Mouse (Mus musculus): ENCODE results near the gene Gabrd.

The Gabrd gene

DNA sequence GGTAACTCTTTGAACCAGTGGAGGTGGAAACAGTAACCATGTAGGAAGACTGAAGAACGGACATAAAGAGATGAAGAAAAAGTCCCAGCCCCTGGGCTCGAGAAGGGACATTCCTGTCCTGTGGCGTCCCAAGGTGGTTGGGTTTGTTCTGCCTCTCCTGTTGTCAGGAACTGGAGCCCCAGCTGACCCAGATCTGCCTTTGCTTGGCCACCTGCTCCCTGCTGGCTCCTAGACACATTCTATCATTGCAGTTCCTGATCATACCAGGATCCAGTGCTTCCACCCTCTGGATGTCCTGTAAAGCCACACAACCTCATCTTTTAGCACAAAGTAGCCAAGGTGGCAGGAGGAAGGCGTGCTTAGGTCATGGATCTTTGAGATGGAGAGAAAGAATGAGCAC, 14.6 kb downstream of the Gabrd start:
- DNase-seq (ENCODE audit: low read depth, low spot score), result no peak

DNA sequence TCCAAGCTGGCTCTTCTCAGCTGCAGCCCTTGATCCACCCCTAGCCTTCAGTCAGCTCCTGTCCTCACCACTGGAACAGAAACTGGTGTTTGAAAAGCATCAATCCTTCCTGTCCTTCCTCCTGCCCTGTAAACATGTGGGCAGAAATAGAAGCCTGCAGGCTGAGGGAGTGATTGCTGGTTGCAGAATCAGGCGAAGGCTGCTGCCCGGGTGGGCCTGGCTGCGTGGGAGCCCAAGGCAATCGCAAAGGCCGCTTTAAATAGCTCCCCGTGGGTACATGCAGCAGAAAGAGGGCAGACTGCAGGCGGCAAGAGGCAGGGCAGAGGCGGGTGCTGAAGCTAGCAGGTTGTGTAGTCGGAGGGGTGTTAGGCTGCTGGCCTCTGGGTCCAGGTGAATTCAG, 15.2 kb downstream of the Gabrd start:
- no peak for DNase-seq (ENCODE audit: low read depth, low spot score)

DNA sequence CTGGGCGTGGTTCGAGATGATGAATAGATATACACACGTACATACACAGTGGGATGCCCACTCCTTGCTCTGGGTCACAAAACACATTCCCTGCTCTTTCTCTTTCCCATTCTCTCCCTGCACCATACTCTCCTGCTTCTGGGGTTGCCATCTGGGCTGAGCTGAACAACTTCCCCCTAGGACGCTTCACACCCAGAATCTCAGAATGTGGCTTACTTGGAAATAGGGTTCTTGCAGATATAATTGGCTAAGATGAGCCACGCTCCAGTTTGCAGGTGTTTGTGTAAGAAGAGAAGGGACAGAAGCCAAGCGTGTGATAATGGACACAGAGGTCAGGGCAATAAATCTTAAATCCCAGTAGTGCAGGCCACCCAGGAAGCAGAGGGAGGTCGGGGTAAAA, 15.9 kb downstream of the Gabrd start:
- no peak for DNase-seq (ENCODE audit: low read depth, low spot score)

DNA sequence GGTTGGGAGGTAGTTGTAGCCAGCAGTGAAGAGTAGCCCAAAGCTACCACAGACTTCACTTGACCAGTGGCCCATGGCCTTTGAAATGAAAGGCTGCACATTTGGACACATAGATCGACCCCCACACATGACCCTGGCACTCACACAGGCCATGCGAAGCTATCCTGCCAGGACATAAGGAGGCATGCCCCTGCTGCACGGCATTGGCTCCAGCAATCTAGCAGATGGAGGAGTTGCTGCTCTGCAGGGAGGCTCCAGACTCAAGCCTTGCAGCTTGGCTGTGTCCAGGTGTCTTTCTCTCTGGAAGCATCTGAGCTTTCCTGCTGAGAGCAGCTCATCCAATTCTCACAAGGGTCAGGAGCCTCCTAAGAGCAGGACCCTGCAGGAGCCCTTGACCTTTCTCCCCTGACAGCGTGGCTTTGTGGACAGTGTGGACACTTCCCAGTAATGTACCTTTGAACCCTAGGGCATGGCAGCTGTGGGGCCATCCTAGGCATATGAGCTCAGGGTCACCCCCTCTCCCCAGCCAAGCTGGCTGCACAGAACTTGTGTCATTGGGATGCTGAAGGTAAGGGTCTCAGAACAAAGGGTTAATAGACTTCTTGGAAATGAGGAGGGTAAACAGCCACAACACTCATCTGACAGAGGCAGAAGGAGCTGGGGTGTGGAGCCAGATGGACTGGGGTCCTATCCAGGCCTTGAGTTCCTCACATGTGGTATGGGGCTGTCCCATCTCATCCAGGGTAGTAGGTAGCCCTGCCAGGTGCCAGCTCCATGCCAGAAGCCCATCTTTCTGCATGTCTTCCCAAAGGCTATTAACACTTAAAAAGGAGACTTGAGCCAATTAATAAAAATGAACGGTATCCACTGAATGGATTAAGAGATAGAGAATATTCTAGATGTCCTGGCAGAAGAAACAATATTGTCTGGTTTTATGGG, 25.8 kb downstream of the Gabrd start:
- no peak for DNase-seq (ENCODE audit: low read depth, low spot score)

DNA sequence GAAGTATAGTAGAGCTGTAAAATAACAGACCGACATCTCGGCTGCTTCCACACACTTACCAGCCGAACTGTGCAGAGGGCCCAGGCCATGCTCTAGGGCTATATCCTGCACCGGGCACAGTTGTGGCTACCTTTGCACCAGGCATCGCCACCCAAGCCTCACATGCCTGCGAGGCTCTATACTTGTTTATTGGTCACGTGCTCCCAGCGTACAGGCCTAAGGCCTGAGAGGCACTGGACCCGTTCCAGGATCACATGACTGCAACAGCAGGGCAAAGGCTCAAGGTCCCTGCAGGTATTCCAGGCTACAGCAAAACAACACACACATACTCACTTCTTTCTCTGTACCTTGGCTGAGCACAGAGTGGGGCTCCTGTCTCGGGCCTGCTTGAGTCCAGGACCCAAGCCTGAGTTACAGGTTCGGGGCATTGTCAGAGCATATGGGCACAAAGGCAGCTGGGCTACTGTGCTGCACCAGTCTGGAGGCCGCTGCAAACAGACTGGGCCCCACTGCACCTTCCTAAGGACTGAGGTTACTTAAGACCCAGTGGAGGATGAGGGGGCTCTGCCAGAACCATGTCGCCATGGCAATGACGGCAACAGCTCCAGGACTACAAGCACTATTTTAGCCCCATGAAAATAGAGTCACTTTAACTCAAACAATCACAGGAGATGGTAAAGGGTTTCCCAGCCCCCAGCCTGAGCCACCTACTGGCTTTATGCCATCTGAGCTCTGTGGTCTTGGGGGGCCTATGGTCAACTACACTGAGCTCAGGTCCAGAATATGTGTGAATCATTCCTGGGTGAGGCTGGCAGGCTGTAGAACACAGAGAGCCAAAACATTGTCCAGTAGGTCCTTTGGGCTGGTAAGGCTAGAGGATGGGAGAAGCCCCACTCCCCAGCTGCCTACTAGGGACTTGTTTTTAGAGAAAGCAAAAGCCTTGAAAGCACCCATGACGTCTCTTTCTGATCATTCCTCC, 26.9 kb downstream of the Gabrd start:
- no peak for DNase-seq (ENCODE audit: low read depth, low spot score)

DNA sequence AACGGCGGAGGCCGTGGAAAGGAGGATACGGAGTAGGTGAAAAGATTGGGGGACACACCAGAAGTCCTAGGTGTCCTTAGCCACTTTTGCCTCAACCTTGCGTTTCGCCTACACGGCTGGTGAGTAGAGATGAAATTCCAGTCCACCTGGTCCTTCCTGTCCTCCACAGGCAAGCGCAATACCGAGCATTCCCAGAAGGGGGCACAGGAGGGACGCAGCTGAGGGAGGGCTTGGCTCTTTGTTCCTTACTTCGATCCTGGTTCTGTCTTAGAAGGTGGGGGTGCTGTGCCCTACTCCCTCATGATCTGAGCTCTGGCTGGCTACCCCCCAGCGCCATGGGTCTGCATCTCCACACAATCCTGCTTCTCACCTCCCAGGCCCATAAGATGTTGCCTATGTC, 29.2 kb downstream of the Gabrd start:
- DNase-seq (ENCODE audit: low read depth, low spot score), result peak; percentile 34

DNA sequence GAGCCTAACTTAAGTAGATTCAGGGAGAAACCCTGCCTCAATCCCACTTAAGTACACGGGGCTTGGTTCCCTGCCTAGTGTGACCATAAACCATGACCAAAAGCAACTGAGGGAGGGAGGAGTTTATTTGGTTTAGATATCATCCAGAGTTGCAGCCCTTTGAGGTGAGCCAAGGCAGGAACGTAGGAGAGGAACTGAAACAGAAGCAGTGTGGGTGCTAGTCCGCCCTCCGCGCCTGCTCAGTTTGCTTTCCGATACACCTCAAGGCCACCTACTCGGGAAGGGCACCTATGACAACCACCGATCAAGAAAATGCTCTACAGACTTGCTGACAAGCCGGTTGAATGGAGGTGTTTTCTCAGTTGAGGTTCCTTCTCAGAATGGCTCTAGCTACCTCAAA, 30.2 kb downstream of the Gabrd start:
- no peak for DNase-seq (ENCODE audit: low read depth, low spot score)

DNA sequence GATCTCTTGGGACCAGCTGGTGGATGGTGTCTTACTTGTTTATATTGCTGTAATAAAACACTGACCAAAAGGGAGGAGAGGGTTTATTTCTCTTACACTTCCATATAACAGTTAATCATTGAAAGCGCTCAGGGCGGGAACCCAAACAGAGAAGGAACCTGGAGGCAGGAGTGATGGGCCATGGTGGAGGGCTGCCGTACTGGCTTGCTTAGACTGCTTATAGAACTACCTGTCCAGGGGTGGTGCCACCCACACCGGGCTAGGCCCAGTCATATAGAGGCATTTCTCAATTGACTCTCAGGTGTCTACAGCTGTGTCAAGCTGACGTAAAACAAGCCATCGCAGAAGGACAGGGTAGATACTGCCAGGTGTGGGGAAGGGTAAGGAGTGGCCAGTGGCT, 31.1 kb downstream of the Gabrd start:
- no peak for DNase-seq (ENCODE audit: low read depth, low spot score)

DNA sequence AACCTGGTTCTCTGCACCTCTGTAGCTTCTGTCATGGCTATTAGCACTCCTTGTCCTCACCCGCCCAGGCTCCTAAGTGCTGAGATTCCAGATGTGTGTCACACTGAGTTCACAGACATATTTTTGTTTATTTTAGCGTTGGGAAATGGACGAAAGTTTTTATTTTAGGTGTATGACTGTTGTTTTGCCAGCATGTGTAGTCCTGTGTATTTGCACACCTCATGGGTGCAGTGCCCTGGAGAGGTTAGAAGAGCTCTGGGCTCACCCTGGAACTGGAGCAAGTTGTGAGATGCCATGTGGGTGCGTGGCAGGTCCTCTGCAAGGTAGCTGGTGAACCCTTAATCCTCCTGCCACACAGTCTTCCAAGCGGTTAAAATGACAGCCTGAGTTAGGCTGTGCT, 35.5 kb downstream of the Gabrd start:
- DNase-seq (ENCODE audit: low read depth, low spot score), result no peak

DNA sequence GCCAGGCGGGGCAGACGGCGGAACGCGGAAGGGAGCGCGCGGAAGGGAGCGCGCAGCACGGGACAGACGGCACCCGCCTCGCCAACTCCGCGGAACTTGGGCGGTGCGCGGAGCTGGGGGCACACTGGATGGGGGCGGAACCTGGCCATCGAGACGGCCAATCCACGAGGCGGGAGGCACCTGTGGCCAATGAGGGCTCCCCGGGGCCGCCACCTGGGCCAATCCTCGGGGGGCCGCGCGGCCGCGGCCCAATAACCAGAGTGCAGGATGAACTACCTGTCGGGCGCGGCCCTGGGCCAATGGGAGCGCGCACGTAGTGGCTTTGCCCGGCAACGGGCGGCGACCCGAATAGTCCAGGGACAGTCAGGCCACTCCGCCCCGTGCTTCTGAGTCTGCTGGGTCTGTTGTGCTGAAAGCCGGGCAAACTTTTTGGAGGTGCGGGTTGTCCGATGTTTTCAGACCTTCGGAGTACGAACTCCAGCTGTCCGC, 36.6 kb downstream of the Gabrd start, which contains the start of gene Prkcz:
Prkcz (minus strand) TSS at position 59 of the 489 bp plus-strand sequence.
- peak; percentile 64 for DNase-seq (ENCODE audit: low read depth, low spot score)

DNA sequence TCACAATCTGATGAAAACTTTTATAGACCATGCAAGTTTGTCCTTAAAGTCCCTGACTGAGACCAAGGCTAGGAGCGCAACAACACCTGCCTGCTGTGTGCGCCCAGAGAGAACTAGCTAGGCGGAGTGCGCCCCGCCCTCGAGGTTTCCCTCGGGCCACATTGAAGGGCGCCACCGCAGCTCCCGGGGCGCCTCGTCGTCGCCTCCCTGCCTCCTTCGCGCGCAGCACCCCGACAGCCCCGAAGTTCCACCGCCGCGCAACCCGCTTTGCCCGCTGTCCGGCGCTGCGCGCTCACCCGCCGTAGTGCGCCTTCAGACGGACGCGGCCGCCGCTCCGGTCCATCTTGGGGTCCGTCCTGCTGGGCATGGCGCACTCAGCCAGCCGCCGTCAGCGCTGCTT, 37.1 kb downstream of the Gabrd start:
- DNase-seq (ENCODE audit: low read depth, low spot score), result no peak

DNA sequence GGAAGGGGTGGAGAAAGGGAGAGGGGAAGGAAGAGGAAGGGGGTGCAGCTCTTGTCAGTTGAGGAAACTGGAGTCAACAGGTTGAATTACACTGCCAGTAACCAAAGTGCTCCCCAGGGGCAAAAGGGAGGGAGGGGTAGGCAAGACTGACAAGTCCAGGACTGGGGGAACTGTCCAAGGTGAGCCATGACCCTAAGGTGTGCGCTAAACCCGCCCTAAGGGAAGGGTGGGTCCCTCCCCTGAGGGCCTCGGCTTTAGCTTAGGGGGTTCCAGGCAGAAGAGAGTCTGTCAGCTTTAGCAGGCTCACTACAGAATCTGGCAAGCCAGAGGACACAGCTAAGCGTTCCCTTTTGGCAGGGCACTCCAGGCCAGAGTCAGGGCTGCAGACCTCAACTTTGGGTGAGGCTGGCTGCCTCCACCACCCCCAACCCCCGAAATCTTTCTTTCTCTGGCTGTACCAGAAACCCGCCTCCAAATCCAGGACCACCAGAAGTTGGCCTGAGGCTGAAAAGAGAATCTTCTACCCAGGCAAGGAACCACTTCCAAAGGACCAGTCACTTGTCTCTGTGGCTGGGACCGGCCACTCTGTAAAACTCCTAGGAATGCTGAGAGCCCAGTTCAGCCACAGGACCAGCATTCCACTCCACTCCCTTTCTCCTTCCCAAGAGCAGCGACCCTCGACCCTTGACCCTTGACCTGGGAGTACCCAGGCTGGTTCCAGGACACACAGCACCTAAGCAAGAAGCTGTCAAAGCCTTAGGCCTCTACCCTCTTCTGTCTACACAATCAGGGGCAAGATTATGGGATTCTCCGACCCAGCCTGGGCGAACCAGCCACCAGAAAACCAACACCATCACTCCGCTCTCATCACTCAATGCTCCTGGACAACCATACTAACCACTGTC, 38.1 kb downstream of the Gabrd start:
- DNase-seq (ENCODE audit: low read depth, low spot score), result no peak

DNA sequence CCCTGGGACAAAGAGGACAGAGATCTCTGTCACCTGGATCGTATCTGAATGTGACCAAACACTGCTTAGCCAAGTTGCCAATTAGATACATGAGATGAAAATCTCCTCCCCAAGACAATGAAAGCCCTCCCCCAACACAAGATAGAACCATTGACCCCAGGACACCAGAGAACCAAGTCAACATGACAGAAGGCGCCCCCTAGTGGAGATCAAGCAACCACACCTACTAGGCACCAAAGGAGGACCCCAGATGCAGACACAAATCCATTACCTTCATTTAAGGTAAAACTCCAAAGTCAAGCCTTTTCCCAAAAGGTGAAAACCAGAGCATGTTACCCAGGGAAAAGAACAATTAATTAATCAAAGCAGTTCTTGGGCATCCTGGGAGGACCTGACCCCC, 40.3 kb downstream of the Gabrd start:
- DNase-seq (ENCODE audit: low read depth, low spot score), result no peak

DNA sequence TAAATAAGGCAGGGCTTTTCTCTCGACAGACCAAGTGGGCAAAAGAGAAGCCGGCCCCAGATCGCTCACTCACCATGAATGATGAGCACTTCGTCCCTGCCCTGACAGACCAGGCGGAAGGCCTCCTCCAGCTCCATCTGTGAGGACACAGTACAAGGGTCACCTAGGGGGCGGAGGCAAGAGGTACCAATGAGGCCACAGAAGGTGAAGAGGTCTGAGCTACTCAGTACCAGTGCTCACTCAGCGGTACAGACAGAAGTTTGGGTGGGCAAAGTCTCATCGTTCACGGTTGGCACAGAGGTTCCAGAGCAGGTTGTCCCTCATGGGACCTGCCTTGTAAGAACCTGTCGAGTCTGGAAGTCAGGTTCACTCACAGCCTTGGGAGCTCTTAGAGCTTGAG, 41.6 kb downstream of the Gabrd start:
- DNase-seq (ENCODE audit: low read depth, low spot score), result no peak

DNA sequence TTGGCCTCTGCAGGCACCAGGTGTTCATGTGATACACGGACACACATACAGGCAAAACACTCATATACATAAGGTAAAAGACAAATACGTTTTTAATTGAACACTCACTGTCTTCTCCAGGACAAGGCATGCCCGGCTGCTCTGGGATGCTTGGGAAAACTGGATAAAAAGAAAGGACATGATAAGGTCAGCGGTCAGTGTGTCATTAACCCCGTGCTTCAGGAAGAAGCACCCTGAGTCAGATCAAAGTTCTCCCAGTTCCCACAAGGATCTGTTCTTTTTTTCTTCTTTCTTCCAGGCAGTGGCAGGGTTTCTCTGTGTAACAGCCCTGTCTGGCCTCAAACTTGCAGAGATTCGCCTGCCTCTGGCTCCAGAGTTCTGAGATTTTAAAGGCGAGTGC, 43.4 kb downstream of the Gabrd start:
- no peak for DNase-seq (ENCODE audit: low read depth, low spot score)

DNA sequence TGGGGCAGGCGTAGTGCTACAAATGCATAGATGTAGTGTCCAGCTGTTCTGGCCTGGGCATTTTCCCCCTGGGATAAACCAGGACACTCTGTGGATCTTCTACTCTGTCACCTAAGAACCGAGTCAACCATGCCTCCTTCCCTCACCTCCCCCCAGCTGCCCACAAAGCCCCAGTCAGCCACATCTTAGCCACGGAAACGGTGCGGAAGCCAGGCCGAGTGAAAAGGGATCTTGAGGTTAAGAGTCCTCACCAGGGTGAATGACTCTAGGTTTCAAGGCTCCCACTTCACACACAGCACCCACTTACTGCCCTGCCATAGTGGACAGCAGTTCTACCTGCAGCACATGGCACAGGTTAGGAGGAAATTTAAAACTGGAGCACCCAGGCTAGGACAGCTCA, 43.9 kb downstream of the Gabrd start:
- DNase-seq (ENCODE audit: low read depth, low spot score), result no peak

DNA sequence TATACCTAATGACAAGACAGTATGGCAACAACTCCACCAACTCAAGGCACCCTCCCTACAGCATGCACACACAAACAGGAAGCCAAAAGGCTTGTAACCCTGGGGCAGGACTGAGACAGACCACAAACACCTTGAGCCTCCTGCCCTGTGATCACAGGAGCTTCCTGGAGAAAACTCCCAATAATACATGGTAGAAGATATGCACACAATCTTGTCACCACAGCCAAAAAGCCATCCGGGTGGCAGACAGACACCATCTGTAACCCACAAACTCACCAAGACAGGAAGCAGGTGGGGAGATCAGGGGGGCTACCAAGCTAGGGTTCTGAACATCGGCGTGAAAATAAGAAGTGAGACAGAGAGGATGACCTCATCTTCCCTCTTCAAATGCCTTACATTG, 45.3 kb downstream of the Gabrd start:
- no peak for DNase-seq (ENCODE audit: low read depth, low spot score)

DNA sequence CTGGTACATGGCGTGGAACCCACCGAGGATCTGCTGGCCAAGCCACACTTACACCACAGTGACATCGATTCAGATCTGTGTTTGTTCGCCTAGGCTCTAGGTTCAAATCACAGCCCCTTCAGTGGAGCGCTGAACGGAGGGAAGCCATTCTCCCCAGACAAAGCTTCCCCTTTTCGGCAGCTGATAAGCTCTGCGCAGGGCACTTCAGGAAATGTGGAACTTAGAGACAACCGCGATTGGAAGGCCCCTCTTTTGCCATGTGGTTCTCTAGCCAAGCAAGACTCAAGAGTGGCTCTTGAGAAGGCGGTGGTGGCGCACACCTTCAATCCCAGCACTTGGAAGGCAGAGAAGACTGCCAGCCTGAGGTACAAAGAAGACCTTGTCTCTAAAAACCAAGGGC, 51.6 kb downstream of the Gabrd start:
- no peak for DNase-seq (ENCODE audit: low read depth, low spot score)

DNA sequence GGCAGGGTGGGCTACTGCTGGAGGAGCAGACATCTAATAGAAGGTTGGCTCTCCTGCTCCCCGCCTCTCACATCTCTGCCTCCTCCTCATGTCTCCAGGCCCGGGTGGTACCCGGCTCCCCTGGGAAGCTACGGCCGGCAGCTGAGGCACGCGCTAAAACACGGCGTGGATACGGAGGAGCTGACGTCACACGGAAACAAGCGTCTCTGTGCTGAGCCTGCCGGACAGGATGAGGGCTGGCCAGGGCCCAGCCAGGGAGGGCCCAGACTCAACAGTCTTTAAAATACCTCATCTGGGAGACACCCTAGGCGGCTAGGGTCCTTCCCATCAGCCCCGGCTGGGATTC, 52.3 kb downstream of the Gabrd start:
- peak; percentile 56 for DNase-seq (ENCODE audit: low read depth, low spot score)

DNA sequence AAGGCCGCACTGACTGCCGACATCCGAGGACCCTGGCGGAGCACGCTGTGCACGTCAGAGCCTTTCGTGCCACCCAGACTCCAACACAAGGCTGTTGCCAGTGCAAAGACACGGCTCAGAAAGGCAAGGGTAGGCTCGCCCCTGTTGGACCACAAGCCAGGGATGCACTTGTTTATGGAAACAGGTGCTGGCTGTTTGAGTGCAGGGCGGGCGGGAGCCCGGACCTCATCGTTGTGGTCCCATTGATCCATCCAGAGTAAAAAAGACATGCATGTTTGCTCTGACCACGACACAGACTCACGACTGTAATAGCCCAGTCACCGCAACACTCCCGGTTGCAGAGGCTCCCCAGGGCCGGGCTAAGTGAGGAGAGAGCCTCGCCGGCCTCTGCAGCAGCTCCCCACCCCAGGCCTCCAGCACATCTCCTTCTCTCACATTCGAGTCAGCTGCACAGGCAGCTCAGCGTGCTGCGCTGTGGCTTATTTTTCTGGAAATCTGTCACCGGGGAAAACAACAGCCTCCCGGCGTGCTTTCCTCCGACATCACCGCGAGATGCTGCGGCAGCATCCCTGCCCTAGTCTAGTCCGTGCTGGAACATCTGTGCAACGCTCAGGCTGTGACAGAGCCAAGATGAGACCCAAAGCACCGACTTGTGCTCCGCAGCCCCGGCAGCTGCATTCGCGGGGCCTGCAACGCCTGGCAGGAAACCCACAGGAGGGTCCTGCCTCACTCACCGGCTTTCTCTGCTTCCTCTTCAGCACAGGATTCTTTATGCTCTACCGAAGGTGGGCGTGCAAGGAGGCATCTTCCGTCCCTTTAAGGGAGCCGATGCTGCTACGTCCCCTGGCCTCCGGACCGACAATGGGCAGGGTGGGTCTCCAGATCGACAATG, 53.0 kb downstream of the Gabrd start:
- DNase-seq (ENCODE audit: low read depth, low spot score), result no peak

DNA sequence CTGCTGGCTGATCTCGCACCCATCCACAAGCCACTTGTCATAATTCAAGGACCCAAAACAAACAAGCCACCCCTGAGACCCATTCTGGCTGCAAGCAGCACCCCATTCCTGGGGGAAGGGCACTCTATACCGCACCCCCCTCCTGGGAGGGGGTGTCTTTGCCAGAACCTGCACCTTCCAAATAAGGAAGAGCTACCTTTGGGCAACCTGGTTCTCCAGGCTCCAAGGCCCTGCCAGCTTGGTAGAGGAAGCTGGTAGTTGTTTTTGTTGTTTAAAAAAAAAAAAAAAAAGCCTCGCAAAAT, 53.7 kb downstream of the Gabrd start:
- DNase-seq (ENCODE audit: low read depth, low spot score), result no peak

All from embryo, embryonic 11.5 days (tissue).